Mouse (Mus musculus): Measurements from ENCODE around the gene 4932438H23Rik.

4932438H23Rik gene

DNA sequence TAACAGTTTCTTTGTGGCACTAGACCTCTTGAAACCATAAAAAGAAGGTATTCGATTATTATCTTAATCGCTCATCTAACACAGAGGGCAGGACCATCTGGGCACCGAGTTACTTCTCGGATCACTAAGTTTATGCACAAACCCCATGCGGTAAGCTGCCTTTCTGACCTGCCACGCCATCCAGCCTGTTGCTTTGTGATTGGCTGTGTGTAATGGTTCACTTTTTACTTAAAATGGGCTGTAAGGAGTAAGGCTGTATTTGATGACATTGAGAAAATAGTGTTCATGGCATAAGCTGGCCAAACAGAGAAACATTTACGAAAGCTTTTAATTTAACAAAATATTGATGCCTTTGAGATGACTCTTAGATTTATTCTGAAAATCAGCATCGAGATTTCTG, at the start of gene 4932438H23Rik:
Gene 4932438H23Rik, minus strand, starts transcription at position 101 of the 400 bp plus-strand sequence.
- peak in 1 of 2 experiments; percentile 3 for DNase-seq

DNA sequence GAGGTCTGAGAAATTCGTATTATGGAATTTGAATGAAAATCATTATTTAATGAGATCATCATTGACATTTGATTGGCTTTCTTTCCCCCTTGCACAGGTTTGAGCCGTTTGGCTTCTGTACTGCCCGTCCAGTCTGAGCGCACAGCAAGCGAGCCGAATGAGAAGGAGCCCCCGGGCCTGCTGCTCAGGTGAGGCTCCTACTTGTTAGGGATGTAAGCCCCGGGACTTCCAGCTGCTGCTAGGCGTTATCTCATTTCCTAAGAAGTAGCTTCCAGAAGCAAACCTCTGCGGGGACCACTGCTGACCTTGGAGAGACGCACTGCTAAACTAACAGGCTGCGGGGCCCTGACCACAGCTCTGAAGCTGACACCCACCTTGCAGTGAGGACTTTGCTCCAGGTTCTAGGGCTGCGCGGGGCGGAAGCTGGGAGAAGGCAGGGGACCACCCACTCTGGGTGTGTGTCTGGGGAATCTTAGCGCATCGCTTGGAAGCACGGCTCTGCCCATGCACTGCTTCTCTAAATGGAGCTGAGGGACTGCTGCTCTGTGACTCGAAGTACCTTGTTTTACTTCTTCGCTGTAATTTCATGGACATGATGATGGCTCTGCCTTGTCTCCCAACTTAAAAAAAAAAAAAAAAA, 46.2 kb upstream of the 4932438H23Rik start:
- DNase-seq: no peak

DNA sequence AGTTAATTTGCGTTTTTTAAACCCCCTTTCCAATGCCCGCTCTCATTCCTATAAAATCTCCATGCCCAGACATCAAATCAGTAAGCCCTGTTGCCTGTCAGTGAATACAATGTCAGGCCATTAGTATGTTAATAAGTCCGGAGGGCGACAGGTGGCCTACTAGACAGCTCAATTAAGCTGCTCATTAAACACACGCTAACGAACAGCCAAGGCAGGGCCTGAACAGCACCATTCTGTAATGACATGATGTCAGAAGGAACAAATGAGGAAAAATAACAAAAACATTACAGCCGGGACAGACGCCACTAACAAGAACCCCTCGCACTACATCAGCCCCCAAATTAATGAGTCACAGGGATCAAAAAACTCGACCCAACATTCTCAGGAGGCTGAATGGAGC, 45.5 kb upstream of the 4932438H23Rik start:
- no peak for DNase-seq

DNA sequence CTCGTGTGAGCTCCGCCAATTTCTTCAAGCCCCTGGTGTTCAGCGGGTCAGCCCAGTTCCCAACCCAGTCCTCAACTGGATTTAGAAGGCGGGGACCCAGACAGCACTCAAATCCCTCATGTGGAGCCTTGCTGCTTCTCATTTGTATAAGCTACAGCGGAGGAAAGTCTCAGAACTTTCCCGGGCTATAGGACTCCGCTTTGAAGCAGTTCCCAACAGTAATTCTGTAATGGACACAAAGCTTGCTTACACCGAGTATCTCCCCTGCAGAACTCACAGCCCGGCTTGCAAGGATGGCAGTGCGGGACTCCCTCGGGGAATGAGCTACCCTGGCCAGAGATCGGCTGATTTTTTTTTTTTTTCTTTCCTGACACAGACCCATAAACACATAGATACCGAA, 45.1 kb upstream of the 4932438H23Rik start:
- no peak for DNase-seq

DNA sequence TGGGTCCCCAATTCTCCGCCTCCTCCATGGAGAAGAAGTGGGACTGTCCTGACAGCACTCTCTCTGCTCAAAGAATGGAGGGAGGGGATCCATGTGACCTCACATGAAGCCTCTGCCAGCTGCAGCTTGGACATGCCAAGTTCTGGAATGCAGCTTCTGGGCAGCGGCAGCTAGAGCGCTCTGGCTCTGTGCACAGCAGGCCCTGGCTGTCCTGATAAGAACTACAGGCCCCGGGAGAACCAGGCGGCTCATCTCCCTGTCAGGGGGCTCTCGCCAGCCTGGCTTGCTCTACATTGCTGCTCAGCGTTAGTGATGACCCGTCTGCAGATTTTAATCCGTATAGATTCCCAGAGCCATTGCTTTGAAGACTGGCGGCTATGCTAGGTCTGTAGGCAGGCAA, 44.6 kb upstream of the 4932438H23Rik start:
- DNase-seq: no peak

DNA sequence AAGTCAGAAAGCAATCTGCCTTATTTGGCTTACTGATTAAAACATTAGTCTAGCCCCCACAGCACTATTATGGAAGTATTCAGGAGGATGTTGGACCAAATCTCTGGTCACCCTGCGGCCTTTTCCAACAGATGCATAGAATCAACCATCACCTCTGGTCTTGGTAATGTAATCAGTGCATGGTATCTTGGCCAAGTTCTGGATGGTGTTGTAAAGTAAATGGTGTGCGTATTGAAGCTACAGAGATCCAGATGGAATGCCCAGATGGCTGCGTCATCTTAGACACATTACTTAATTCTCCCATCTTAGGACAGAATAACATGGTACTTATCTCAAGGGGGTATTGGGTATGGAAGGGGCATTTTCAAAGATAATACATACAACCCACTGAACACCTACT, 43.8 kb upstream of the 4932438H23Rik start:
- DNase-seq: no peak

DNA sequence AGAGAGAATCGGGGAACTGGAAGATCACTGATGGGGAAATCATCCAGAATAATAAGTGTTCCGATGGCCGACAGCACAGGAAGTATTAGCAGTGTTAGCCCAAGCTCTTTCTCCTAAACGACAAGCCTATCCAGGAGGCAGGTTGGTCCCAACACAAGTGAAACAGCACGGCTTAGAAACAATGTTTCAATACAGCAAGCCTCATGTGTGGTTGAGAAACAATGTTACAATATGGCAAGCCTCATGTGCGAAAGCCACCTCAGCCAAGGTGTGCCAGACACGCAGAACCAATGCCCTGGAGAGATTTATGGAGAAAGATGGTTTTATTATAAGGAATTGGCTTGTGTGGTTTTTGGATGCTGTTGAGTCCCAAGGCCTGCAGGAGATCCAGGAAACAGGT, 43.2 kb upstream of the 4932438H23Rik start:
- DNase-seq: no peak

DNA sequence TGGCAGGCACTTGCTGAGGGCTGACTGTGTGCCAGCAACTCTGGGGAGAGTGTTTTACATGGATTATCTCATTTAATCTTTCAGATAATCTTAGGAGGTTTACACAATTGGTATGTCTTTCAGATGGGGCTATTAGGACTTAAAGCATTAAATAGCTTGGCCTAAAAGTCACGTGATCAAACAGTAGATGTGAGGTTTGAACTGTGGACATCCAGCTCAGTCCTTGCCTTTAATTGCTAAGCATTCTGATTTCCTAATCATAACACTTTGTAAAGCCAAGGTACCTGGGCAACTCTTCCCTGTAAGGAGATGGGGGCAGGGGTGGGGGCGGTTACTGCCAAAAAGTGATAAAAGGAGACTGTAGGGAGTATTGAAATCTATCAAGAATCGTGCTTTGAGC, 41.7 kb upstream of the 4932438H23Rik start:
- no peak for DNase-seq

DNA sequence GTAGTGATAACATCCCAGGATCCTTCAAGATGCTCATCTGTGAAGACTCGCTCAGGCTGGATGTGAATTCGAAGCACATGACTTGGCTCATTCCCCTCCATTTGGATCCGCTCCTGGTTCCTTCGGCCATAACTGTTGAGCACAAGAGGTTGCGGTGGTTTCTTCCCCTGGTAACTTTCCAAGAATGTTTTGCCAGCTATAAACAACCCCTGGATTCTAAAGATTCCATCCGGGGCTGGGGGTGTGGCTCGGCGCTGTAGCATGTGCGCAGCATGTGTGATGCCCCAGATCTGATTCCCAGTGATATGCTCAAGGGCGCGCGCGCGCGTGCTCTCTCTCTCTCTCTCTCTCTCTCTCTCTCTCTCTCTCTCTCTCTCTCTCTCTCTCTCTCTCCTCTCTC, 35.0 kb upstream of the 4932438H23Rik start:
- DNase-seq: no peak

DNA sequence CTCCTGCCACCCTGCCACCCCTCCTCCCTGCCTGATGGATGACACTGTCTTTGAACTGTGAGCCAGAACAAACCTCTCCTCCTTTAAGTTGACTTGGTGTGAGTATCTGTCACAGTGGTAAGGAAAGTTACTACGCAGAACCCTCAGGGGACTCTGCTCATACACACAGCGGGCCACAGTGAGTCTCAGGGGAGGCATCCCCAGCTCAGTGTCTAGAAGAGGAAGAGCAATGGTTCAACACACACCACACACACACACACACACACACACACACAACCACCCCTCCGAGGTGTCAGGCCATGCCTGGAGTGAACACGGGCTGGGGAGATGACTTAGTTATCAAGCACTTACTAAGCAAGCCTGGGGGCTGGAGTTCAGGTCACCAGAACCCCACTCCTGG, 33.5 kb upstream of the 4932438H23Rik start:
- no peak for DNase-seq

DNA sequence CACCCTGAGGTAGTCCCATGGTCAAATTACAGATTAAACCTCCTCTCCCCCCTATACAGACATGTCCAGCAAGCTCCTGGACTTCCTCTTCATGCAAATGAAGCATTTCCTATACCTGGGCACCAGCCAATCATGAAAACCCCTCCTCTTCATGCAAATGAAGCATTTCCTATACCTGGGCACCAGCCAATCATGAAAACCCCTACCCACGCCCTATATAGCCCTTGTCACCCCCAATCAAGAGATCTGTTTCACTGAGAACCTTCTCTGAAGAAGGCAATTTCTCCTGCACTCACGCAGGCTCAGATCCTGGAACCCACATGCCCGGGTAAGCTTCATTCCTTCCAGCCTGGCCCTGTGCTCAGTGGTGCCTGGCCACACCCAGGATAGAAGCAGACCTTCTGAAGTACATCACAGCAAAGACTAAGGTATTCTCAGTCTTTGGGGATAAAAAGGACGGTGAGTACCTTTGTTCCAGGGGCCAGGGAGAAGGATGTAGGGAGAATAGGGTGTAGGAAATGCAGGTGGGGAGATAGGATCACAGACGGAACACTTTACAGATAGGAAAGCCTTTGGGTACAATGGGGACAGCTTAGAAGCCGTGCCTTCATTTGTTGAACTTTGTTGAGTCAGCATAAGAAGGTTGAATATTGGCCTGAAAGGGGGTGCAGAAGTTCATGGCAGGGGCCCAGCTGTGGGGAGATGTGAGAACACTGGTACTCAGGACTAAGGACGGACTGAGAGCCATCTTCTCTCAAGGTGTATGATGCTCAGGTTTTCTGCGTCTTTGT, 32.0 kb upstream of the 4932438H23Rik start:
- DNase-seq: no peak

DNA sequence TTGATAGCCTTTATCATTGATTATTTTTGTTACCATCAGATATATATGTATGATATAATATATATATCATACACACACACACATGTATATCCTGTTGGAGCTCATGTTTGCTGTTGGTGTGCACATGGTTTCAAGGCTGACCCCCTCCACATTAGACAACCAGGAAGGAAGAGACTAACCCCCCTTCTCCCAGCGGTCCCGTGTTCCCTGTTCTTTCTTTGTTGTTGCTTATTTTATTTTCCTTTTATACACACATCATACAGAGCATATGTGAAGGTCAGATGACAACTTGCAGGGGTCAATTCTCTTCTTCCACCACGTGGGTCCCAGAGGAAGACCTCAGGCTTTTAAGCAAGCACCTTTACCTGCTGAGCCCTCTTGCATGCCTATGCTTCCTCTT, 29.3 kb upstream of the 4932438H23Rik start:
- peak in 1 of 2 experiments; percentile 3 for DNase-seq

DNA sequence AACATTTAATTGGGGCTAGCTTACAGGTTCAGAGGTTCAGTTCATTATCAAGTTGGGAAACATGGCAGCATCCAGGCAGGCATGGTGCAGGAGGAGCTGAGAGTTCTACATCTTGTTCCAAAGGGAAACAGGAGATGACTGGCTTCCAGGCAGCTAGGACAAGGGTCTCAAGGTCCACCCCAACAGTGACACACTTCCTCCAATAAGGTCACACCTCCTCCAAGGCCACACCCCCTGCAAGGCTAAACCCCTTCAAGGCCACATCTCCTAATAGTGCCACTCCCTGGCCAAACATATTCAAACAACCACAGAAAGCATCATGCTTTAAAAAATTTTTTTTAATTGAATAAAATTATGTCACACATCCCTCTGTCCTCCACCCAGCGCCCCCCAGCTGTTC, 28.9 kb upstream of the 4932438H23Rik start:
- DNase-seq: peak in 1 of 2 experiments; percentile 4

DNA sequence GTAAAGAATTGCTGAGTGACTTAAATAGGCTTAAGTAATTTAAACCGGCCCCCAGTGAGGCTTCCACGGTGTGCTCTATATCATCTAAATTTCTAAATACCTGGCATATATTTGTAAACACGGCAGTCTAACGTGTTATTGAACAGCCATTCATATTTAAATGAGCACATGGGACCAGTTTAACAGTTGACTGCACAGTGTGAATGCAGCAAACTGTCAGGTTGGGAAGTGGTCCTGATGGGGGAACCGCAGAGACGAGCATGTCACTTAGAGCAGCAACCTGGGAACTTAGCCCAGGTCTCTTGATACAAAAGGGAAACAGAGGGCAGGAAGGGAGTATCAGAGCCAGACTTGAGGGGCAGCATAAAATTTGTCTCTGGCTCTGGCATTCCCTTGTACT, 25.0 kb upstream of the 4932438H23Rik start:
- DNase-seq: no peak

DNA sequence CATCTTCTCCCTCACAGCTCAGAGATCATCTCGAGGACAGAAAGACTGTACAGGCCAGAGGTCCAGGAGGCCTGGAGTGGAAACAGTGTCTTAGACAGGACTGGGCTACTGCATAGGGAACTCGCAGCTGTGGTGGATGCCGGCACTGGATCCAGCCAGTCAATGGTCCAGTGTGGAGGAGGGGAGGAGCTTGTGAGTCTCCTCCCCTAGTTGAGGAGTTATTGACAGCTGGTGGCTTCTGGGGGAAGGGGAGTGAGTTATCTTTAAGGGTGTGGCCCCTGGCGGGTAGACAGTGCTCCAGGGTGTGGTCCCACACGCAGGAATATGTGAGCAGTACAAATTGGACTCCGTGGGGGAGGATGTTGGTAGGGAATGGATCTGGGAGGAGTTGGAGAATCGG, 21.8 kb upstream of the 4932438H23Rik start:
- DNase-seq: peak in 1 of 2 experiments; percentile 18

DNA sequence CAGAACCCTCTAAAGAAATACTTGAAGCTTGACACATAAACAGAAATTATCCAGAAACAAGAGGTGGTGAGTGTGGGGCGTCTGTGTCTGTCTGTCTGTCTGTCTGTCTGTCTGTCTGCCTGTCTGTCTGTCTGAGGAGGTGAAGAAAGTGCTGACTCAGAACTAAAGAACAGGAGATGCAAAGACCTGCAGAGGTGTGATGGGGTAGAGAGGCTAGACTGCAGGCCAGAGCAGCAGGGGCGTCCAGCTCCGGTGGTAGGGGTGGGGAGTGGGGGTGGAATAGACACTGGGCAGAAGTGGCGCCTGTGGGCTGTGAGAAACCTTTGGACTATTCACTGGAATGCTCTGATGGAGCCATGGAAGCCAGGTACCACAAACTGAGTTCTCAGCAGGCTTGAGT, 21.1 kb upstream of the 4932438H23Rik start:
- DNase-seq: peak in 1 of 2 experiments; percentile 15

DNA sequence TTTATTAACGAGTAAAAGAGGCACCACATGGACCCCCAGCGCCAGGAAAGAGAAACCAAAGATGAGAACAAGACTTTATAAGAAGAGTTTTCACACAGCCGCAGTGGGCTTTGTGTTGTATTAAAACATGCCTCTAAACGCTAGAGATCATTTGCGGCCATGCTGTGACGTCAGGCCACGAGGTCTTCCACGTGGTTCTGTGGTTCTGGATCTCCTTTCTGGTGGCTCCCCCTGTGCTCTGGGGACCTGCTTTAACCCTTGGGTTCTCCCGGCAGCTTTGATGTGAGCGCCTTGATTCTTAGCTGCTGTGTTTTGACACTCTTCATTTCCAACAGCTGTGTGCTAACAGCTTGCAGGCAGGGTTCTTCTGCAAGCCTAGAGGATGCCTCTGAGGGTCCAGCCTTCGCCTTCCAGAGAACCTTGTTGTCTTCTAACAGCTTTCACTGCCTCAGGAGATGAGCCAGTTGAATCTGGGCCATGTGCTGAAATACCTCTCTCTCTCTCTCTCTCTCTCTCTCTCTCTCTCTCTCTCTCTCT, 16.1 kb upstream of the 4932438H23Rik start:
- peak in 1 of 2 experiments; percentile 20 for DNase-seq

DNA sequence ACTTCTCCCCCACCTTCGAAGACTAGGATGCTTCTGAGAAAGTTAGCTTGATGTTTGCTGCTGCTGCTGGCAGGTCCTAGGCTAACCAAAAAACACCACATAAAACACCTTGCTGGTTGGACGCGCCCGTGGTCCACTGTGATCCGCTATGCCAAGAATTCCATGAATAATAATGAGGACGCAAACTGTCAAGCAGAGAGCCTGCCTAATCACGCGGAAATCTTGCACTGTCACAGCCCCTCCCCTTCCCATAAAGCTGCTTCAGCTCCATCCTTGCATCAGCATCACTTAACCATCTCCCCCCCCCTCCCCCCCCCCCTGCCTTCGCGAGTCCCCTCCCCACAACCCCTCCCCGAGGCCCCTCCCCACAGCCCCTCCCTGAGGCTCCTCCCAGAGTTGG, 12.7 kb upstream of the 4932438H23Rik start:
- DNase-seq: peak in 1 of 2 experiments; percentile 13

DNA sequence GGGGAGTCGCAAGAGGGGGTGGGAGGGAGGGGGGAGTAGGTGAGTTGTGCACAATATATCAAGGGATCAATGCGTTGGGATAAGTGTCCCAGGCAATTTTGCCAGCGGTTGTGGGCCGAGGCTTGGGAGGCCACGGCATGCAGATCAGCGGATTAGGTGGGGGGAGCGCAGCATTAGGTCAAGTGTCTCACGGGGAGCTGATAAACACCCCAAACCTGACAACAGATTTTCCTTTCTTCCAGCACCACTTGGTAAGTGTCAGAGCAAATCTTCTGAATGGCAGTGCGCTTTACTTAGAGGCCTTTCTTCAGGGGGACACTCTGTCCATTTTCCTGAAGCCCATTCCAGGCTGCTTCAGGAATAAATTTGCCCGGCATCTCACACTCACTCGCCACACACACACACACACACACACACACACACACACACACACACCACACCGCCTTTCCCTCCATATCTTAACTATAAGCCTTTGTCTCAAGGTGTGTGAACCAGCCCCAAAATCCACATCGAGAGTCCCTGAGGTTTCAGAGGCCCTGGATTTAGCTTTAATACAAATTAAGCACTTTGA, 10.6 kb upstream of the 4932438H23Rik start:
- peak in 1 of 2 experiments; percentile 22 for DNase-seq

DNA sequence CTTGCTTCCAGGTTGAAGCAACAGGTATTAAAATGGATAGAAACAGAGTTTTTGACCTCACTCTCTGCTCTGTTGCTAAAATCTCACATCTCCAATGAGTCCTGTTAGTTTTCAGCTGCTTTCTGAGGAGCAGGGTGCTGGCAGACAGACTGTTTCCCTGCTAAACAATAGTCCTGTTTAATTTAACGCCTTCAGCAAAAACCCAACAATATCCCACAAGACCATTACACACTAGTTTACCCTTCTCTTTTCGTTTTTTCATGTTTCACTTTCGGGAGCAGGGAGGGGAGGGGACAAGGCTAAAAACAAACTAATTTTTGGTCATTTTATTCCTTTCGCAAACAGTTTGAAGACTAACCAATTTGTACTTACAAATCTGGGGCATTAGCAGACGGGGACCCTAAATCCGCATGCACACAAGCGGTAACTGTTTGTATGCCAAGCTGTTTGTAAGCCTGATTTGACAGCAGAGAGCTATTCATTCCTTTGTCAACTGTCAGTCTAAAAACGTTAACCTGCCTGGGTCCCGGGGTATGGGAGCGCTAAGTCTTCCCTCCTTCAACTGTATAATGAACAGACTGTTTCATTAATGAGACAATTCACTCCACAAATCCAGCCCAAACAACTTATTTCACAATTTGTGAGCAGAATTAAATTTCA, 10.0 kb upstream of the 4932438H23Rik start:
- peak in 1 of 2 experiments; percentile 15 for DNase-seq

DNA sequence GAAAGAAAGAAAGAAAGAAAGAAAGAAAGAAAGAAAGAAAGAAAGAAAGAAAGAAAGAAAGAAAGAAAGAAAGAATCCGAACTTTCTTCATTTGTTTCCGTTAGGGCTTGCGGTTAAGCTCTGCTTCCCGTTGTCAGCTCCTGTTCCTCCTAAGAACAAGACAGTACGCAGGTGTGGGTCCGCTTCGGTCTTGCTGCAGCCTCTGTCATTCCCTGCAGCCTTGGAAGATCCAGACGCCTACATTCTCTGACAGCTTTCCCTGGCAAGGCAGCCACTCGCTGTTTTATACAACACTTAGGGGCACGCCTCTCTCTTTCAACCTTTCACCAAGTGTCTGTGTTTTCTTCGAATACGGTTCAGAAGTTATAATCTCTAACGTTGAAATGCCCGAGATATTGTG, 8.5 kb upstream of the 4932438H23Rik start:
- DNase-seq: peak in 1 of 2 experiments; percentile 16

DNA sequence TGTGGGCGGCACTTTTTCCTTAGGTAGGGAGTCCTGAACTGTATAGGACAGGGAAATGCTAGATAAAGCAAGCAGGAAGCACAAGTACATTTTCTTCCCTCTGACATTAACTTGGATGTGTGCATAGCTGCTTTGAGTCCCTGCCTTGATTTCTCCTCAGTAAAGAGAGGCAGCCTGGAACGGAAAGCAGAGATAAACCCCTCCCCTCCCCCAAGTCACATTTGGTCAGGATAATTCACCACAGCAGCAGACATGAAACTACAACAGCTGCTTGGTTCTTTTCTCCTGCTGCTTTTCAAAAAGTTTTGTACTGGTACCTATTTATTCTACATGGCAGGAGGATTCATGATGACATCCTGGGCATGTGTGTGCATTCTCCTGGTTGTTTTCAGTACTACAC, 5.6 kb upstream of the 4932438H23Rik start:
- peak in 1 of 2 experiments; percentile 5 for DNase-seq

DNA sequence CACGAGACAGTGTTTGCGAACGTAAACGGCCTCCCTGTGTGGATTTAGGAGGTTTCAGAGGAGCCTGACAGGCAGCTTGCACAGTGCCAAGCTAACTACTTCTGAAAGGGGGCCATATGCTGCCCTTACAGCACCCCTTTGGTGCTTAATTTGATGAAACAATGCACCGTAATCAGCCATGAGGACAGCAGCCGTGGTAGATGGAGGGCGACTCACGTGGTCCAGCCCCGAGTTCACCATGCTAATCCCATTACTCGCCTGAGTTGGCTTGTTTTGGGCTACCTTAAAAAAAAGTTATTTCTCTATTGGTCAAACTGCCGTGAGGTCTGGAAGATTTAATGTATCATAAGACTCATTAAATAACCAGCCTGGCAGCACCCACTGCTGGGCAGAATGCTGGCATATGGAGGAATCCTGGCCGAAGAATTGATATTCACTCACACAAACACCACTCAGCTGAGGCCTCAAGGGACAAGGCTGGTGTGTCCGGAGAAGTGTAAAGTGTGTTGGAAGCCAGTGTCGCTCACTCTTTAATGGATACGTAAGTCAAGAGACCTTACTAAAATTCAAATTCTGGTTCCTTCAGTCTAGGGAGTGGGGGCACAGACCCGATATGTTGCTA, 4.6 kb upstream of the 4932438H23Rik start:
- peak in 1 of 2 experiments; percentile 6 for DNase-seq

Measured in kidney, postnatal 25 days (tissue).